Mouse (Mus musculus) embryo, embryonic 10.5 days (tissue): ENCODE data around the gene Exoc7.

Source experiments
- DNase-seq: peaks from one replicate; pipeline ENCODE4 v3.0.0-alpha.2; 2015; ENCODE audit warnings: low spot score

Gene Exoc7

DNA sequence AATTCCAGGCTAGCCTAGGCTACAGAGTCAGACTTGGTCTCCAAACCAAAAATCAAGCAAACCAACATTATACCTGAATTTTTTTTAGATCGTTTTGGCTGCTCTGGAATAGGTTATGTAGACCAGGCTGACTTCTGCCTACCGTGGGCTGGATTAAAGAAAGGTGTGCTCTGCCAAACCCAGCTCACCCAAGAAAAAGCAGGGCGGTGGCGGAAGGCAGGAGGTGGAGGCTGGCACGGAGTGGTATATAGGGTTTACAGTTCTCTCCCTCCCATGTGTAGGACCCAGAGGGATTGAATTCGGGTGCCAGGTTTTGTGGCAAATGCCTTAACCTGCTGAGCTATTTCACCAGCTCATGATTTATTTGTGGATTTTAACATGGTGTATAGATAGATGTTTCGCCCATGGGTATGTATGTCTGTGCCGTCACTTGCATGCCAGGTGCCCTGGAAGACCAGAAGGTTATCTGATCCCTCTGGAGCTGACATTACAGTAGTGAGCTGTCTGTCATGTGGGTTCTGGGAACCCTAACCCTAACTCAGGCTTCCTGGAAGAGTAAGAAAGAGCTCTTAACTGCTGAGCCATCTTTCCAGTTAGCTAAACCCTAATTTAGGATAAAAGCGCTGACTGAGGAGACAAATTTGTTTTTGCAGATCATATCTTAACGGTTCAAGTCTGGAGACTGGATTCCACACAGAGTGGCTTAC is at the start of gene Exoc7:
TSS of gene Exoc7 (minus strand) at position 215 of the 707 bp plus-strand sequence.
- DNase-seq, result no peak

DNA sequence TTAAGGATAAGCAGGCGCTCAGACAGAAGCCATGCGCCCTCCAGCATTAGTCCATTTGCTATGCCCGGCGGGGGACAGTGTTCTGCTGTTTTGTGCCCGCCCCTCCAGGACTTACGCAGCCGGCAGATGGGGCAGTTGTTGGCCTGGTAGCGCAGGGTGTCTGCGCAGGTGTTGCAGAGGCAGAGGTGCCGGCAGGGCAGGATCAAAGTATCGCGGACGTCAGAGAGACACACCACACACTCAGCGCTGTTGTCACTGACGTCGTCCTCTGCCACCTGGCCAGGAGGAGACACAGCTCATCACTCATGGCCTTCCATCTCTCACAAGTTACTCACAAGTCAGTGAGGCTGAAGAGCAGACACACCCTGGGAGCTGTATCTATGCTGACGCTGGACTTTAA is 47.5 kb upstream of the Exoc7 start:
- no peak for DNase-seq

DNA sequence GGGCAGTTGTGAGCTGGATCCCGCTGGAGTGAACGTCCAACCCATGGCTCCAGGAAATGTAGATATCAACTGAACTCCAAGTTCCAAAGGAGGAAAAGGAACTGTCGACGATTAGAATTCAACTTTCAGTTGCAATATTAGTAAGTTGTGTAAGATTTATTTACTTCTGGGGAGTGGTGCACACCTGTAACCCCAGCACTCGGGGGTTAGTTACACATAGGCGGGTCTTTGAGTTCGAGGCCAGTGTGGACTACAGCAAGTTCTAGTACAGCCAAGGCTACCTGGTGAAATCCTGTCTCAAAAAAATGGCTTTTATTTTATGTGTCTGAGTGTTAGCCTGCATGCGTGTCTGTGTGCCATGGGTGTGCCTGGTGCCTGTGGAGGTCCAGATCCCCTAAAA is 46.5 kb upstream of the Exoc7 start:
- DNase-seq, result no peak

DNA sequence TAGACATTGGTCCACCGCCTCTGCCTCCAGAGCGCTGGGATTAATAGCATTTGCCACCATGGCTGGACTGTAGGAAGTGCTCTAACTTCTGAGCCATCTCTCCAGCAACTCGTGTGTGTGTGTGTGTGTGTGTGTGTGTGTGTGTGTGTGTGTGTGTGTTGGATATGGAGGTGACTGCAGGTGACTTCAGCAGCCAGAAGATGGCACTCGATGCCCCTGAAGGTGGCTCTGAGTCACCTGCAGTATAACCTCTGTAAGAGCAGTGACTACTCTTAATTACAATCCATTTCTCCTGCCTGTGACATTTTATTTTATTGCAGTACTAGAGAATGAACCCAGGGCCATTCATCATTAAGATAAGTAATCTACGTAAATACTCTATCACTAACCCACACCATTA is 44.3 kb upstream of the Exoc7 start:
- DNase-seq, result no peak

DNA sequence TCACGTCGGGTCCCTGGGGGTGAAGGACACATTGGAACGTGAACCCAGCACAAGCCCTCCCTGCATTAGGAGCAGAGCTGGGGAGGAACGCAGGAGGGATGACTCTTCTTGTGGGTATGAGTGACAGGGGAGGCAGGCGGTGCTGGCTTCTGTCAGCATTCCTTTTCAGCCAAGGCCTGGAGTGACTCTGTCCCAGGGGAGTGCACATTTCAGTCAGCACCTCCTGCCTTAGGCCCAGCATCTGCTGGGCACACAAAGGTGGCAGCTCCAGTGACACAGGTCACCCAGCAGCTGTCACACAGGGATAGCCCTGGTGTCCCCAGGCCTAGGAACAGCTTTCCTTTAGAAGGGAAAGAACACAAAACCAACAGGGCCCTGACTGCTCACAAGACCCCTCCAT is 40.9 kb upstream of the Exoc7 start:
- no peak for DNase-seq

- DNase-seq, result no peak
These were observed 40.0 kb upstream of the Exoc7 start for GRCm38 (mm10) chr11:116347012-116347411.

DNA sequence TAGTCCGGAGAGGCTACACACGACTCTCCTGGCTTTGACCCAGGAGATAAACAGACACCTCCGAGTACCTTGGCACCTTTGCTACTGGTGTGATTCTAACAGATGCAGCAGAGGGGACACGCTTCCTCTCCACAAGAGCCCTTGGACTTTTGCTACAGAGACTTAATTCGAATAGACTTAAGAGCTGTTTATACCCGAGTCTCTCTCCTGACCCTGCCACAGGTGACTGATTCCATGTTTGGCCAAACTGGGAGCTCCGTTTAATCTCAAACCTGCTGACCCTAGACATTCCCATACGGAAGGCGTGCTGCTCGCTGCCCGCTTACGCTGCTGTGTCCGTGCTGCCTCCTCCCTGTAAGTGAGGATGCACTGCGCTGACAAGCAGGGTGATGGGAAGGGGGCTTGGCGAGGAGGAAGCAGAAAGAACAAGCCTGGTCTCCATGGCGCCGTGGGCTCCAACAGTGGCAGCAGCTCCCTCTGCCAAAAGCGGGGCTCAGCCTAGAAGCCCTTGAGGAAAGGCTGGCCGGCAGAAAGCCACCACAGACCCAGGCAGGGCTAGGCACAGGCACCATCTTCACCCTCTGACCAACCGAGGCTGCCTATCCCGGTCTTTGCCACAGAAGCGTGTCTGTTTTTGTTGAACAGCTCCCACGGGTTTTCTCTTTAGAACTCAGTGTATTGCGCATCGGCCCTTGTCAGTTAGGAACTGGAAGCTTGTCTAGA is 35.2 kb upstream of the Exoc7 start:
- no peak for DNase-seq

GRCm38 (mm10) chr11:116337531-116337930 is 30.5 kb upstream of the Exoc7 start:
- no peak for DNase-seq

DNA sequence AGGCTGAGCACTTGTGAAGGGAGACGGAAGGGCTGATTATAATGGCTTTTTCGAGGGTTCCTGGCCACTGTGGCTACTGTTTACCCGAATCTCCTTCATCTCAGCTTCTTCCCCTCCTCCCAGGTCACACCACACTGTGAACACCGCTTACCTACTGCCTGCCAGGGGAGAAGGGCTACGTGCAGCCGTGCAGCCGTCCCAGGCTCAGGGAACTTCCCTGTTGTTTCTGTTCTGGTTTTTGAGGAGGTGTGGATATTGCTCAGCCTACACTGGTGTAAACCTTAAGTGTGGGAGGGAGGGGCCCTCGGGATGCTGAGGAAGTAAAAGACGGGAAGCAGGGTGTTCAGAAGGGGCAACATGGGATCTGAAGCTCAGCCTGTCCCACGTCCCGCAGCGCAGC is 30.0 kb upstream of the Exoc7 start:
- DNase-seq, result no peak

DNA sequence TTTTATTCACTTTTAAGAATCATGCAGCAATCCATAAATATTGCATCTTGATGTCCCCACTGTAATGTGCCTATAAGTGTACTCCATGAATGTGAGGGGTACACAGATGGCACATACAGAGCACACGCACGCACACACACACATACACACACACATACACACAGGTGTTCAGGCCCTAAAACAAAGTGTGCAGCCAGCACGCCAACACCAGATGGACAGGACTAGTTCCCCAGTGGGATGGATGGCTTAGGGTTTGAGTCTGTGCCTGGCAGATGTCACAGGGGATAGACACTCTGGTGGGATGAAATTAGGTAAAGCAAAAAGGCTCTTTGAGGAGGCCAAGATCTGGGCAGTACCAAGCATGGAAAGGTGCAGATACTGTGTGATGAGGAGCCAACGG is 29.4 kb upstream of the Exoc7 start:
- DNase-seq, result no peak

- peak; percentile 97 for DNase-seq
These were observed 28.4 kb upstream of the Exoc7 start, which contains the start of gene Foxj1 for GRCm38 (mm10) chr11:116335244-116336036. TSS of gene Foxj1 (minus strand) at chr11:116335399.

GRCm38 (mm10) chr11:116334417-116334782 is 27.4 kb upstream of the Exoc7 start:
- no peak for DNase-seq

DNA sequence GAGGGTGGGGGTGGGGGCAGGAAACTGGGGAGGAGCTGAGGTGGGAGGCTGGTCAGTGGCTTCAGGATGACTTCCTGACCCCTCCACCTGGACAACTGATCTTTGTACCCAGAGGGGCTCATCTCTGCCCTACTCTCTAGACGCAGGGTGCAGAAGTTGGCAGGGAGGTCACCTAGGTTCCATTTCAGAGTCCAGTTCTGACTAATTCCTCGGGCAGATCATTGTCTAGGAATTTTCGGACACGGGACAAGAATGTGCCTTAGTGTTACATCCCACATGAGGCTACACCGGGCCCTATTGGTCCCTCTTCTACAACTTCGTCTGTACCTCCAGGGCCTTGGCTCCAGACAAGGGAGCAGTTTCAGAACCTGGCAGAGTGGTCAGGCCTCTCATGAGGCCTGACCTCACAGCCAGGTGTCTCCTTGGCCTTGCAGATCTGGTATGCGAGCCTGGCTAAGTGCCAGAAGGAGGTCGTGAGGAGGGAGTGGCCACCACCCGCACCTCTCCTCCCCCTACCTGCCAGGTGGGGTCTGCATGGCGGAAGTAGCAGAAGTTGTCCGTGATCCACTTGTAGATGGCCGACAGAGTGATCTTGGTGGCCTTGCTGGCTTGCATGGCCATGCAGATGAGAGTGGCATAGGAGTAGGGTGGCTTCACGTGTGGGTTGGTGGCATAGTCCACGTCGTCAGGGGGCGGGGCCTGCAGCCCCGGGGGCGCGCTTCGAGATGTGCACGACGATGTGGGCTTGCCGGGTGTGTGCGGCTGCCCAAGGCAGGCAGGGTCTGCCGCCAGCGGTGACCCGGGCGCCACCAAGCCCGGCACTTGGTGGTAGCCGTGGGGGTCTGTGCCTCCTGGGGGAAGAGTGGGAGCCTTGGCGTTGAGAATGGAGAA is 26.7 kb upstream of the Exoc7 start:
- no peak for DNase-seq

DNA sequence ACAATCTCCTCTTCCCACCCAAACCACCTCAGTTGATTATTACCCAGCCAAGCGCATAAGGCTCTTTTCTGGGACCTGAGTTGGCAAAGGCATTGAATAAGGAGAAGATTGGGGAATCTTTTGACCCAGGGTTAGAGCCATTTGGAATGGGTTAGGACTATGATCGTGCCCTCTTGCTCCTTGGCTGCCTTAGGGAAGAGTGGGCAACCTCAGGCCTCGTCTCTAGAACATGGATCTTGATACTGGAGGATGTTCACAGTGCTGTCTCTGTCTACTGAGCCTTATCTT is 25.9 kb upstream of the Exoc7 start:
- DNase-seq, result no peak

DNA sequence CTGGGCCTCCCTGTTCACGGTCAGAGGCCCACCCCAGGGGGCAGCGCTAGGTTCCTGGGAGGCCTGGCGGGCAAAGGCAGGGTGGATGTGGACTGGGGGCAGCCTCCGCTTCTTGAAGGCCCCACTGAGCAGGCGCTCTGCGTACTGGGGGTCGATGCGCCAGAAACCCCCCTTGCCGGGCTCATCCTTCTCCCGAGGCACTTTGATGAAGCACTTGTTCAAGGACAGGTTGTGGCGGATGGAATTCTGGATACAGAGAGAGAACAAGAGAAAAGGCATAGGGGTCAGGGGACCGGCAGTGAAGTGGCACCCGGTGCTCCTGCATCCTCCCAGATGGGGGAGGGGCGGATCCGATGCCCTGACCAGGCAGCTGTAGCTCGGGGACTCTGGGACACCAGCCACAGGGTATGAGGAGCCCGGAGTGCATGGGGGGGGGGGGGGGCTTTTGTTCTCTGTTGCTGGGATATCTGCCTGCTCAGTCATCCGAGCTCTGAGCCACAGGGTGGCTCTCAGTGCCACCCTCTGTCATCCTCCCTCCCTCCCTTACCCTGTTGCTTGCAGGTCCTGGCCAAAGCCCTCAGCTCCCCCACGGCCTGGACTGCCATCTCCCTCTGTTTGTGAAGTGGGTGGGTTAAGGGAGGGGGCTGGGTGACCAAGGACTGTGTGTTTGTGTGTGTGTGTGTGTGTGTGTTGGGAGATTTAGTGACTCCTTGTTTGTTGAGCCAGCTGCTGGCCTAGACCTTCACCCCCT is 25.4 kb upstream of the Exoc7 start:
- DNase-seq, result peak; percentile 64

GRCm38 (mm10) chr11:116330211-116330518 is 23.1 kb upstream of the Exoc7 start:
- DNase-seq, result no peak

- no peak for DNase-seq
These were observed 22.5 kb upstream of the Exoc7 start for GRCm38 (mm10) chr11:116329314-116330210.

DNA sequence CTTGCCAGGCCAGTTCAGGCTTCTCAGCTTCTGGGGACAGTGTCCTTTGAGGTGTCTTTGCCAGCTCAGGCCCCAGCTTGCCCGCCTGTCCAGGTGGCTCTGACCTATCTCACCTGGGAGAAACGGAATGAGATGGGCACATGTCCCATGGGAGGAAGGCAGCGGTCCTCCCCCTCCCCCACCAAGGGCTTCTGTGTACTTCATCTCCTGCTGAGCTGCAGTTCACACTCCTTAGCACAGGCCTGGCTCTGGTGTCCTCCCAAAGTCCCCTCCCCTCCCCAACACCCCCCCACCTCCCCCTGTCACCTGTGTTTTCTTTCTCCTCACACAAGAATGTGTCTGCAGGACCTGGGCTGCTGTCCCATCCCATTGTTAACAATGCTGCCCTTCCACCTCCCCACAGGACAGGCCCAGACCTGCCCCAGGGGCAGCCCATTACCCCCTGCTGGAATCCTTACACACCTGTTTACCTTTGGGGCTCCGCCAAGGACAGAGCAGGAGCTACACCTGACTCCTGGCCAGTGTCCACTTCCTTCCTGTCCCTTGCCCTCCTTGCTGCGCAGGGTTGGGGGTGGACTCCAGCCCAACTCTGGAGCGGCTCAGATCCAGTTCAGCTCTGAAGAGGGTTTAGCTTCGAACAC is 20.1 kb upstream of the Exoc7 start:
- DNase-seq, result no peak

- peak; percentile 87 for DNase-seq
These were observed 12.0 kb upstream of the Exoc7 start for GRCm38 (mm10) chr11:116318719-116319659.
